Mouse (Mus musculus): ENCODE measurements around the gene Zfp36l2. TPM values are rescaled to one million over a fixed set of nuclear protein-coding genes. Genes with fewer than 3 reads are reported as not detected.
"Not testable (repeated sequence)": the region's sequence is repeated elsewhere in the genome, so short reads cannot be mapped to it uniquely, and the experiment has no call there.

The Zfp36l2 gene
- 29.6 and 32.0 TPM in 2 replicates for polyA plus RNA-seq (2015; fragmentation: Nextera tagmentation; extraction: Ambion mirVana)

- WGBS: under 1% methylated on average over 51 of the region's 76 CpGs
- H3K9ac ChIP-seq (ENCODE audit: low read depth, low read length): peak within 1 kb of the TSS; percentile 82
- peak within 1 kb of the TSS; percentile 87 for H3K4me2 ChIP-seq (replicated peaks; ENCODE audit: low read depth)
- peak within 1 kb of the TSS; percentile 91 for H3K4me3 ChIP-seq (ENCODE audit: low read depth, low read length)
- peak; percentile 76 for ATAC-seq
- H3K9me3 ChIP-seq (ENCODE audit: control insufficient read depth): no peaks in the 10 kb centered on the region
- no peak for TF ChIP-seq CTCF (IDR thresholded peaks at IDR 0.05; ENCODE audit: low read depth)
- H3K27ac ChIP-seq (ENCODE audit: low read depth, low read length): peak within 1 kb of the TSS; percentile 96
- 0 out of 2 replicates have a peak, but pooled peaks cover 6% of the 10 kb centered on the region for H3K4me1 ChIP-seq (replicated peaks; ENCODE audit: control insufficient read depth, insufficient read depth, low read length)
- H3K27me3 ChIP-seq (replicated peaks; ENCODE audit: control insufficient read depth, insufficient read depth, low read length): no peaks in the 10 kb centered on the region
- peaks cover 29% of the 10 kb centered on the region for H3K36me3 ChIP-seq (ENCODE audit: control insufficient read depth, insufficient read depth)
These were observed at the start of gene Zfp36l2 for GRCm38 (mm10) chr17:84187727-84188373. Zfp36l2 (minus strand) TSS chr17:84187947.

- Histone ChIP-seq H3K27me3 (replicated peaks; ENCODE audit: control insufficient read depth, insufficient read depth, low read length) (no peaks in the 10 kb centered on the region), H3K36me3 (ENCODE audit: control insufficient read depth, insufficient read depth) (no peaks in the 10 kb centered on the region), H3K27ac (ENCODE audit: low read depth, low read length) (no peak overlapping the region), H3K4me2 (replicated peaks; ENCODE audit: low read depth) (no peak overlapping the region), H3K9ac (ENCODE audit: low read depth, low read length) (no peak overlapping the region), H3K4me1 (replicated peaks; ENCODE audit: control insufficient read depth, insufficient read depth, low read length) (no peaks in the 10 kb centered on the region), H3K9me3 (ENCODE audit: control insufficient read depth) (no peaks in the 10 kb centered on the region), H3K4me3 (ENCODE audit: low read depth, low read length) (no peak overlapping the region)
- 82% methylated on average over 7 of the region's 7 CpGs for WGBS
- no peak for ATAC-seq
- no peak for TF ChIP-seq CTCF (IDR thresholded peaks at IDR 0.05; ENCODE audit: low read depth)
These were observed 49.2 kb upstream of the Zfp36l2 start for GRCm38 (mm10) chr17:84236781-84237557.

GRCm38 (mm10) chr17:84235399-84235928, 47.7 kb upstream of the Zfp36l2 start:
- ATAC-seq: no peak
- H3K27ac ChIP-seq (ENCODE audit: low read depth, low read length): no peak overlapping the region
- TF ChIP-seq CTCF (IDR thresholded peaks at IDR 0.05; ENCODE audit: low read depth): no peak

GRCm38 (mm10) chr17:84234785-84235184, 47.0 kb upstream of the Zfp36l2 start:
- H3K4me2 ChIP-seq (replicated peaks; ENCODE audit: low read depth); H3K27ac ChIP-seq (ENCODE audit: low read depth, low read length); H3K27me3 ChIP-seq (replicated peaks; ENCODE audit: control insufficient read depth, insufficient read depth, low read length); H3K9me3 ChIP-seq (ENCODE audit: control insufficient read depth); H3K9ac ChIP-seq (ENCODE audit: low read depth, low read length); H3K4me3 ChIP-seq (ENCODE audit: low read depth, low read length); H3K36me3 ChIP-seq (ENCODE audit: control insufficient read depth, insufficient read depth); H3K4me1 ChIP-seq (replicated peaks; ENCODE audit: control insufficient read depth, insufficient read depth, low read length): not testable (repeated sequence)
- peak; percentile 75 for ATAC-seq
- 80% methylated on average over 1 of the region's 4 CpGs for WGBS

More at GRCm38 (mm10) chr17:84235399-84235928, 47.7 kb upstream of the Zfp36l2 start:
- H3K4me1 ChIP-seq (replicated peaks; ENCODE audit: control insufficient read depth, insufficient read depth, low read length): no peaks in the 10 kb centered on the region
- H3K9me3 ChIP-seq (ENCODE audit: control insufficient read depth): no peaks in the 10 kb centered on the region
- no peak overlapping the region for H3K9ac ChIP-seq (ENCODE audit: low read depth, low read length)
- H3K4me2 ChIP-seq (replicated peaks; ENCODE audit: low read depth): no peak overlapping the region
- no peak overlapping the region for H3K4me3 ChIP-seq (ENCODE audit: low read depth, low read length)
- WGBS: 88% methylated on average over 4 of the region's 4 CpGs
- no peaks in the 10 kb centered on the region for H3K27me3 ChIP-seq (replicated peaks; ENCODE audit: control insufficient read depth, insufficient read depth, low read length)
- no peaks in the 10 kb centered on the region for H3K36me3 ChIP-seq (ENCODE audit: control insufficient read depth, insufficient read depth)

- Histone ChIP-seq H3K27ac (ENCODE audit: low read depth, low read length) (no peak overlapping the region), H3K4me1 (replicated peaks; ENCODE audit: control insufficient read depth, insufficient read depth, low read length) (no peaks in the 10 kb centered on the region), H3K9ac (ENCODE audit: low read depth, low read length) (no peak overlapping the region), H3K4me2 (replicated peaks; ENCODE audit: low read depth) (no peak overlapping the region), H3K4me3 (ENCODE audit: low read depth, low read length) (no peak overlapping the region), H3K9me3 (ENCODE audit: control insufficient read depth) (no peaks in the 10 kb centered on the region), H3K36me3 (ENCODE audit: control insufficient read depth, insufficient read depth) (no peaks in the 10 kb centered on the region), H3K27me3 (replicated peaks; ENCODE audit: control insufficient read depth, insufficient read depth, low read length) (no peaks in the 10 kb centered on the region)
- TF ChIP-seq CTCF (IDR thresholded peaks at IDR 0.05; ENCODE audit: low read depth): no peak
- ATAC-seq: no peak
- 95% methylated on average over 2 of the region's 2 CpGs for WGBS
These were observed 46.0 kb upstream of the Zfp36l2 start for GRCm38 (mm10) chr17:84233758-84234157.

GRCm38 (mm10) chr17:84231361-84231760, 43.6 kb upstream of the Zfp36l2 start:
- TF ChIP-seq CTCF (IDR thresholded peaks at IDR 0.05; ENCODE audit: low read depth): no peak
- Histone ChIP-seq H3K36me3 (ENCODE audit: control insufficient read depth, insufficient read depth) (no peaks in the 10 kb centered on the region), H3K27ac (ENCODE audit: low read depth, low read length) (no peak overlapping the region), H3K9ac (ENCODE audit: low read depth, low read length) (no peak overlapping the region), H3K4me2 (replicated peaks; ENCODE audit: low read depth) (no peak overlapping the region), H3K27me3 (replicated peaks; ENCODE audit: control insufficient read depth, insufficient read depth, low read length) (no peaks in the 10 kb centered on the region), H3K9me3 (ENCODE audit: control insufficient read depth) (no peaks in the 10 kb centered on the region), H3K4me3 (ENCODE audit: low read depth, low read length) (no peak overlapping the region), H3K4me1 (replicated peaks; ENCODE audit: control insufficient read depth, insufficient read depth, low read length) (no peaks in the 10 kb centered on the region)
- 82% methylated on average over 2 of the region's 2 CpGs for WGBS
- no peak for ATAC-seq

Data from intestine, postnatal 0 days (tissue).